Mouse (Mus musculus) stomach, postnatal 0 days (tissue): ENCODE measurements around the gene Zfp646. TPM values are rescaled to one million over a fixed set of nuclear protein-coding genes. Genes with fewer than 3 reads are reported as not detected.

Experiments used
- ATAC-seq: fragments of 200-750 bp; cut with Nextera tagmentation; 2 replicates; pipeline ENCODE4 v1.8.0; 2017; ENCODE audit not compliant: low FRiP score, low TSS enrichment
- DNase-seq: peaks from one replicate; pipeline ENCODE4 v3.0.0-alpha.2; 2016; ENCODE audit warnings: low spot score
- H3K27ac ChIP-seq: fragments of 300-500 bp; sonication (generic); replicated peaks from 2 replicates; pipeline ENCODE4 v1.5.1; 2014; ENCODE audit warnings: mild to moderate bottlenecking, control low read depth
- H3K27me3 ChIP-seq: fragments of 300-500 bp; sonication (generic); 2 replicates; pipeline ENCODE4 v1.6.1; 2014; ENCODE audit warnings: low read length; ENCODE audit not compliant: control insufficient read depth, insufficient read depth
- H3K36me3 ChIP-seq: fragments of 300-500 bp; sonication (generic); 2 replicates; pipeline ENCODE4 v1.6.1; 2014; ENCODE audit warnings: low read length, mixed read lengths; ENCODE audit not compliant: control insufficient read depth, insufficient read depth
- H3K4me1 ChIP-seq: fragments of 300-500 bp; sonication (generic); replicated peaks from 2 replicates; pipeline ENCODE4 v1.6.1; 2014; ENCODE audit warnings: antibody characterized with exemption; ENCODE audit not compliant: control insufficient read depth, insufficient read depth
- H3K4me2 ChIP-seq: fragments of 300-500 bp; sonication (generic); replicated peaks from 2 replicates; pipeline ENCODE4 v1.6.1; 2014; ENCODE audit warnings: low read depth, mild to moderate bottlenecking, control low read depth, moderate library complexity
- H3K4me3 ChIP-seq: fragments of 300-500 bp; sonication (generic); 2 replicates; pipeline ENCODE4 v1.5.1; 2014; ENCODE audit warnings: low read depth, low read length, control low read depth
- H3K9ac ChIP-seq: fragments of 300-500 bp; sonication (generic); 2 replicates; pipeline ENCODE4 v1.6.1; 2014; ENCODE audit warnings: mild to moderate bottlenecking, low read length, control low read depth, mixed read lengths
- H3K9me3 ChIP-seq: fragments of 300-500 bp; sonication (generic); 2 replicates; pipeline ENCODE4 v1.6.1; 2016; ENCODE audit warnings: low read length; ENCODE audit not compliant: control insufficient read depth
- CTCF ChIP-seq: IDR thresholded peaks from 2 replicates; pipeline ENCODE4 v1.5.1; 2016; ENCODE audit warnings: antibody characterized with exemption, low read depth, mild to moderate bottlenecking, moderate library complexity
- EP300 ChIP-seq: optimal IDR thresholded peaks from 2 replicates; pipeline ENCODE3; 2016; ENCODE audit warnings: antibody characterized with exemption
- WGBS: fragments of 180-500 bp; shearing (Covaris S2); extraction: QIAGEN DNeasy Blood & Tissue Kit; methylation state at CpG from one replicate; pipeline ENCODE4 v1.1.7; 2014; 5-methylcytosine and 5-hydroxymethylcytosine counted together
- polyA plus RNA-seq: library from polyadenylated mRNA; unstranded; fragments of >200 nt; fragmentation: Nextera tagmentation; extraction: Ambion mirVana; gene quantifications from 2 replicates; pipeline ENCODE4 v1.2.1, GENCODE M21; 2015

Zfp646 gene
- polyA plus RNA-seq, 1 experiment from 2014 or later: 3.8 TPM

GRCm38 (mm10) chr7:127932273-127933031 lies 56.4 kb downstream of the Zfp646 start:
- Histone ChIP-seq H3K9ac (no peak overlapping the region), H3K4me2 (no peak overlapping the region; the same call in 1 of the 2 replicates), H3K36me3 (no peaks in the 10 kb centered on the region), H3K27me3 (no peaks in the 10 kb centered on the region), H3K27ac (peak overlapping the region; percentile 95), H3K4me3 (no peak overlapping the region), H3K9me3 (no peaks in the 10 kb centered on the region), H3K4me1 (peaks cover 5% of the 10 kb centered on the region)
- peak; percentile 19; the same call in 1 of the 2 replicates for ATAC-seq
- WGBS: 24% methylated on average over 13 of the region's 13 CpGs
- TF ChIP-seq CTCF: peak; percentile 37; the same call in 1 of the 2 replicates
- no peak for TF ChIP-seq EP300
- peak; percentile 81 for DNase-seq

GRCm38 (mm10) chr7:127934075-127934474 lies 58.1 kb downstream of the Zfp646 start:
- TF ChIP-seq CTCF: no peak
- no peak for TF ChIP-seq EP300
- DNase-seq (no peak), ATAC-seq (no peak)
- H3K36me3 ChIP-seq: no peaks in the 10 kb centered on the region
- no peaks in the 10 kb centered on the region for H3K9me3 ChIP-seq
- H3K9ac ChIP-seq: no peak overlapping the region
- H3K4me1 ChIP-seq: peaks cover 5% of the 10 kb centered on the region
- no peak overlapping the region for H3K4me2 ChIP-seq
- H3K27ac ChIP-seq: no peak overlapping the region
- WGBS: 74% methylated on average over 5 of the region's 5 CpGs
- H3K27me3 ChIP-seq: no peaks in the 10 kb centered on the region
- no peak overlapping the region for H3K4me3 ChIP-seq

- Histone ChIP-seq H3K4me2 (peak overlapping the region; percentile 98), H3K27me3 (no peaks in the 10 kb centered on the region), H3K4me3 (peak overlapping the region; percentile 67), H3K36me3 (no peaks in the 10 kb centered on the region), H3K27ac (peak overlapping the region; percentile 89), H3K4me1 (peaks cover 5% of the 10 kb centered on the region), H3K9ac (peak overlapping the region; percentile 80), H3K9me3 (no peaks in the 10 kb centered on the region)
- peak; percentile 87 for ATAC-seq
- 5% methylated on average over 32 of the region's 32 CpGs for WGBS
- peak; percentile 94 for DNase-seq
- TF ChIP-seq EP300 (no peak), CTCF (peak; percentile 99)
These were observed 59.2 kb downstream of the Zfp646 start for GRCm38 (mm10) chr7:127935028-127935722.

Other genes starting within 250 kb of the Zfp646 start
- gene Bcl7c, start 167.3 kb upstream of the Zfp646 start, polyA plus RNA-seq: 42.2 and 46.8 TPM in 2 replicates
- 13.4 and 14.5 TPM in 2 replicates for gene Ctf1, start 163.5 kb upstream of the Zfp646 start, polyA plus RNA-seq
- gene Ctf2, start 144.1 kb upstream of the Zfp646 start, polyA plus RNA-seq: 0.08 and 0.13 TPM in 2 replicates
- 1.1 and 1.9 TPM in 2 replicates for gene Fbxl19, start 131.7 kb upstream of the Zfp646 start, polyA plus RNA-seq
- gene Orai3, start 106.4 kb upstream of the Zfp646 start, polyA plus RNA-seq: 18.6 and 20.0 TPM in 2 replicates
- 6.9 and 8.0 TPM in 2 replicates for gene Setd1a, start 99.6 kb upstream of the Zfp646 start, polyA plus RNA-seq
- not detected in 2 replicates for gene Gm49388, start 90.6 kb upstream of the Zfp646 start, polyA plus RNA-seq
- 31.7 and 32.3 TPM in 2 replicates for gene Hsd3b7, start 75.6 kb upstream of the Zfp646 start, polyA plus RNA-seq
- gene Stx4a, start 51.9 kb upstream of the Zfp646 start, polyA plus RNA-seq: 28.4 and 28.8 TPM in 2 replicates
- 0.80 and 1.2 TPM in 2 replicates for gene Stx1b, start 51.7 kb upstream of the Zfp646 start, polyA plus RNA-seq
- 6.5 and 6.6 TPM in 2 replicates for gene Zfp668, start 607 bp downstream of the Zfp646 start, polyA plus RNA-seq
- 0.23 and 0.35 TPM in 2 replicates for gene Prss53, start 14.7 kb downstream of the Zfp646 start, polyA plus RNA-seq
- gene Gm21974, start 19.2 kb downstream of the Zfp646 start, polyA plus RNA-seq: not detected in 2 replicates
- gene Vkorc1, start 19.4 kb downstream of the Zfp646 start, polyA plus RNA-seq: 123 and 130 TPM in 2 replicates
- 102 and 106 TPM in 2 replicates for gene Bckdk, start 27.9 kb downstream of the Zfp646 start, polyA plus RNA-seq
- 15.1 and 16.6 TPM in 2 replicates for gene Kat8, start 36.3 kb downstream of the Zfp646 start, polyA plus RNA-seq
- gene Prss8, start 53.9 kb downstream of the Zfp646 start, polyA plus RNA-seq: 77.4 and 85.3 TPM in 2 replicates
- gene Prss36, start 70.5 kb downstream of the Zfp646 start, polyA plus RNA-seq: 9.1 and 9.7 TPM in 2 replicates
- 124 and 130 TPM in 2 replicates for gene Fus, start 91.2 kb downstream of the Zfp646 start, polyA plus RNA-seq
- 266 and 273 TPM in 2 replicates for gene Pycard, start 117.6 kb downstream of the Zfp646 start, polyA plus RNA-seq
- gene Trim72, start 127.7 kb downstream of the Zfp646 start, polyA plus RNA-seq: 0.38 and 0.52 TPM in 2 replicates
- 0.91 and 0.99 TPM in 2 replicates for gene Itgam, start 186.4 kb downstream of the Zfp646 start, polyA plus RNA-seq
- gene Gm49368, start 186.5 kb downstream of the Zfp646 start, polyA plus RNA-seq: not detected in 2 replicates